Mouse (Mus musculus): ENCODE results near the gene Rpl19. TPM values are rescaled to one million over a fixed set of nuclear protein-coding genes. Genes with fewer than 3 reads are reported as not detected.

Gene Rpl19
- total and polyA plus RNA-seq, 3 experiments = 2,949 to 5,259 (median 3,446) TPM

- TF ChIP-seq RAD21 (IDR thresholded peaks at IDR 0.05; ENCODE audit: low read depth, low read length) (no peak; the same call in 1 of the 2 replicates), USF1 (IDR thresholded peaks at IDR 0.05; ENCODE audit: low read depth, low read length) (peak; percentile 74), JUN (IDR thresholded peaks at IDR 0.05; ENCODE audit: insufficient read depth, low read depth, low read length) (peak; percentile 79), JUND (conservative IDR thresholded peaks at IDR 0.05; ENCODE audit: low read depth, low read length) (0 out of 2 replicates have a peak, but pooled peaks have one; percentile 51), KAT2A (IDR thresholded peaks at IDR 0.05; ENCODE audit: insufficient replicate concordance, low read length) (no peak), MAX (IDR thresholded peaks at IDR 0.05; ENCODE audit: low read length) (peak; percentile 80; the same call in 1 of the 2 replicates), SIN3A (IDR thresholded peaks at IDR 0.05; ENCODE audit: low read length) (no peak; the same call in none of the 2 replicates), POLR2AphosphoS2 (IDR thresholded peaks at IDR 0.05; ENCODE audit: low read depth, low read length) (no peak; the same call in 1 of the 2 replicates)
These were observed 27.5 kb upstream of the Rpl19 start (continued) for GRCm38 (mm10) chr11:97998898-97999608.

GRCm38 (mm10) chr11:97999748-98000147, 26.8 kb upstream of the Rpl19 start:
- Histone ChIP-seq H3K27me3 (replicated peaks) (no peaks in the 10 kb centered on the region), H3K9me3 (replicated peaks; ENCODE audit: low read length) (peaks cover under 1% of the 10 kb centered on the region), H3K36me3 (replicated peaks in 1 of 2; ENCODE audit: control insufficient read depth in 1 of 2, insufficient read depth in 1 of 2, low read length in 1 of 2) (peaks cover 0 to under 1% of the 10 kb centered on the region in 2 experiments), H3K4me2 (ENCODE audit: insufficient read depth, low read depth, poor library complexity, severe bottlenecking) (peak overlapping the region; percentile 69), H3K9ac (ENCODE audit: insufficient read depth, low read depth) (peak overlapping the region; percentile 23), H3K4me1 (ENCODE audit: control insufficient read depth in 1 of 2, insufficient read depth in 2 of 2) (peaks cover 42 to 84% of the 10 kb centered on the region in 2 experiments), H3K27ac (ENCODE audit: insufficient read depth, low read depth) (peak overlapping the region; percentile 88), H3K79me2 (replicated peaks; ENCODE audit: control insufficient read depth, extremely low read depth, insufficient read depth, poor library complexity, severe bottlenecking) (no peaks in the 10 kb centered on the region), H3K4me3 (replicated peaks in 1 of 3; ENCODE audit: low read depth in 2 of 3, low read length in 2 of 3, poor library complexity in 1 of 3) (peak overlapping the region in 2 of 3 experiments; percentile 2 to 23)
- dilution Hi-C loops (cut with MboI; ENCODE audit: extremely low pct_ligation_motif_present, extremely low pct_unique_long_range_greater_than_20kb, low sequenced_read_pairs) = no loop called here
- DNase-seq (ENCODE audit: extremely low read depth) = peak; percentile 49
- in situ Hi-C loops (cut with MboI; ENCODE audit: low pct_ligation_motif_present, low pct_unique_long_range_greater_than_20kb, low sequenced_read_pairs) = no loop called here
- TF ChIP-seq SMC3 (IDR thresholded peaks at IDR 0.05; ENCODE audit: low read depth, low read length) = peak; percentile 16; the same call in 1 of the 2 replicates
- no peak for TF ChIP-seq BHLHE40 (IDR thresholded peaks at IDR 0.05; ENCODE audit: low read depth, low read length)
- 0 out of 2 replicates have a peak, but pooled peaks have one; percentile 2 for TF ChIP-seq MYC (IDR thresholded peaks at IDR 0.05; ENCODE audit: low read depth, low read length)
- TF ChIP-seq HCFC1 (IDR thresholded peaks at IDR 0.05; ENCODE audit: low read depth, low read length) = peak; percentile 12; the same call in 1 of the 2 replicates
- TF ChIP-seq MAFK (IDR thresholded peaks at IDR 0.05; ENCODE audit: insufficient replicate concordance, low read length) = 0 out of 2 replicates have a peak, but pooled peaks have one; percentile 9
- no peak for TF ChIP-seq SIN3A (IDR thresholded peaks at IDR 0.05; ENCODE audit: low read length)
- TF ChIP-seq RAD21 (IDR thresholded peaks at IDR 0.05; ENCODE audit: low read depth, low read length) = peak; percentile 26
- no peak; the same call in 1 of the 2 replicates for TF ChIP-seq NRF1 (IDR thresholded peaks at IDR 0.05; ENCODE audit: low read depth, low read length)
- TF ChIP-seq MAZ (IDR thresholded peaks at IDR 0.05; ENCODE audit: low read depth, low read length) = 0 out of 2 replicates have a peak, but pooled peaks have one; percentile 78
- no peak for TF ChIP-seq PAX5 (IDR thresholded peaks at IDR 0.05; ENCODE audit: low read length)
- no peak for TF ChIP-seq ZNF384 (IDR thresholded peaks at IDR 0.05; ENCODE audit: low read depth, low read length)
- no peak for TF ChIP-seq JUND (conservative IDR thresholded peaks at IDR 0.05; ENCODE audit: low read depth, low read length)
- TF ChIP-seq CHD2 (IDR thresholded peaks at IDR 0.05; ENCODE audit: low read length) = peak; percentile 53
- TF ChIP-seq MXI1 (IDR thresholded peaks at IDR 0.05; ENCODE audit: low read depth, low read length) = peak; percentile 1; the same call in 1 of the 2 replicates
- TF ChIP-seq KAT2A (IDR thresholded peaks at IDR 0.05; ENCODE audit: insufficient replicate concordance, low read length) = 0 out of 2 replicates have a peak, but pooled peaks have one; percentile 31
- TF ChIP-seq MAX (IDR thresholded peaks at IDR 0.05; ENCODE audit: low read length) = peak; percentile 62
- no peak; the same call in 1 of the 2 replicates for TF ChIP-seq MEF2A (IDR thresholded peaks at IDR 0.05; ENCODE audit: borderline replicate concordance, low read depth, low read length)
- peak in 1 of 2 experiments; percentile 46; a peak in 1 of 4 replicates for TF ChIP-seq CTCF (conservative IDR thresholded peaks at IDR 0.05 in 1 of 2, IDR thresholded peaks at IDR 0.05 in 1 of 2; ENCODE audit: low read depth in 2 of 2, low read length in 2 of 2)
- peak; percentile 85; the same call in 1 of the 2 replicates for TF ChIP-seq CHD1 (IDR thresholded peaks at IDR 0.05; ENCODE audit: low read depth, low read length)
- no peak; the same call in 1 of the 2 replicates for TF ChIP-seq TCF12 (IDR thresholded peaks at IDR 0.05; ENCODE audit: low read depth, low read length)
- 0 out of 2 replicates have a peak, but pooled peaks have one; percentile 41 for TF ChIP-seq E2F4 (IDR thresholded peaks at IDR 0.05; ENCODE audit: insufficient replicate concordance, low read depth, low read length)
- no peak for TF ChIP-seq POLR2A (IDR thresholded peaks at IDR 0.05; ENCODE audit: low read depth, low read length)
- TF ChIP-seq ELF1 (IDR thresholded peaks at IDR 0.05; ENCODE audit: low read depth, low read length) = no peak; the same call in 1 of the 2 replicates
- TF ChIP-seq IRF4 (IDR thresholded peaks at IDR 0.05; ENCODE audit: low read depth, low read length) = no peak
- no peak for TF ChIP-seq USF1 (IDR thresholded peaks at IDR 0.05; ENCODE audit: low read depth, low read length)
- TF ChIP-seq EP300 (IDR thresholded peaks at IDR 0.05; ENCODE audit: low read length) = no peak; the same call in 1 of the 2 replicates
- no peak for TF ChIP-seq GABPA (IDR thresholded peaks at IDR 0.05; ENCODE audit: insufficient replicate concordance, low read depth, low read length)
- TF ChIP-seq ZC3H11A (IDR thresholded peaks at IDR 0.05; ENCODE audit: low read depth, low read length) = no peak
- TF ChIP-seq TBP (conservative IDR thresholded peaks at IDR 0.05; ENCODE audit: low read depth, low read length) = 0 out of 2 replicates have a peak, but pooled peaks have one; percentile 22
- peak; percentile 69; the same call in 1 of the 2 replicates for TF ChIP-seq ZMIZ1 (IDR thresholded peaks at IDR 0.05; ENCODE audit: low read depth, low read length)
- TF ChIP-seq ETS1 (conservative IDR thresholded peaks at IDR 0.05; ENCODE audit: low read depth, low read length) = peak; percentile 28; the same call in 1 of the 2 replicates

Data from CH12.LX (cell line).